Mouse (Mus musculus) thymus, adult 2 months (tissue): ENCODE results near the gene Btbd35f29. TPM values are rescaled to one million over a fixed set of nuclear protein-coding genes. Genes with fewer than 3 reads are reported as not detected.
"Not testable (repeated sequence)": the region's sequence is repeated elsewhere in the genome, so short reads cannot be mapped to it uniquely, and the experiment has no call there.

ENCODE experiments used
- DNase-seq: peaks from one replicate; pipeline ENCODE4 v3.0.0; 2021
- H3K27ac ChIP-seq: fragments of 200-500 bp; 2 replicates; pipeline ENCODE4 v1.5.1; 2012; ENCODE audit warnings: low read length, control low read depth; ENCODE audit not compliant: control insufficient read depth, insufficient read depth
- H3K27me3 ChIP-seq: fragments of 200-500 bp; 2 replicates; pipeline ENCODE4 v1.6.1; 2012; ENCODE audit warnings: mild to moderate bottlenecking, low read length, moderate library complexity, mixed read lengths; ENCODE audit not compliant: control insufficient read depth, insufficient read depth
- H3K36me3 ChIP-seq: fragments of 200-500 bp; 2 replicates; pipeline ENCODE4 v1.6.1; 2012; ENCODE audit warnings: mild to moderate bottlenecking, low read length, moderate library complexity; ENCODE audit not compliant: control insufficient read depth, insufficient read depth
- H3K4me1 ChIP-seq: fragments of 200-500 bp; replicated peaks from 2 replicates; pipeline ENCODE4 v1.6.1; 2012; ENCODE audit warnings: low read length; ENCODE audit not compliant: control insufficient read depth, insufficient read depth
- H3K4me3 ChIP-seq: fragments of 200-500 bp; 2 replicates; pipeline ENCODE4 v1.5.1; 2012; ENCODE audit warnings: mild to moderate bottlenecking, low read length, control low read depth, moderate library complexity; ENCODE audit not compliant: control insufficient read depth, insufficient read depth
- WGBS: fragments of 180-500 bp; shearing (Covaris S2); methylation state at CpG from one replicate; pipeline ENCODE4 v1.1.7; 2018; 5-methylcytosine and 5-hydroxymethylcytosine counted together
- polyA plus RNA-seq: library from polyadenylated mRNA; depleted of rRNA; stranded (reverse); fragments of >200 nt; gene quantifications from 2 replicates; pipeline ENCODE4 v1.2.3, GENCODE M21; 2012; rRNA removed

The Btbd35f29 gene
- polyA plus RNA-seq: not detected in 2 replicates

GRCm38 (mm10) chrX:31117374-31117773 is at the start of gene Btbd35f29:
Gene Btbd35f29, plus strand, starts transcription at chrX:31117674.
- not testable (repeated sequence) for H3K27ac ChIP-seq, H3K4me3 ChIP-seq, H3K4me1 ChIP-seq, DNase-seq, H3K36me3 ChIP-seq, H3K27me3 ChIP-seq
- no CpG with 5 or more reads among the region's 4 CpGs for WGBS

GRCm38 (mm10) chrX:31141416-31141815 is 23.9 kb downstream of the Btbd35f29 start:
- not testable (repeated sequence) for DNase-seq, H3K36me3 ChIP-seq, H3K4me1 ChIP-seq, H3K27me3 ChIP-seq, H3K27ac ChIP-seq, H3K4me3 ChIP-seq
- WGBS: 82% methylated on average over 2 of the region's 2 CpGs

GRCm38 (mm10) chrX:31145144-31145543 is 27.7 kb downstream of the Btbd35f29 start:
- not testable (repeated sequence) for H3K4me1 ChIP-seq, H3K27me3 ChIP-seq, H3K36me3 ChIP-seq, DNase-seq, H3K4me3 ChIP-seq, H3K27ac ChIP-seq

- H3K27ac ChIP-seq, H3K27me3 ChIP-seq, H3K36me3 ChIP-seq, H3K4me1 ChIP-seq, DNase-seq, H3K4me3 ChIP-seq: not testable (repeated sequence)
- WGBS: 82% methylated on average over 1 of the region's 1 CpGs
Observed at GRCm38 (mm10) chrX:31145835-31146234, 28.4 kb downstream of the Btbd35f29 start.

GRCm38 (mm10) chrX:31158534-31159085 is 41.1 kb downstream of the Btbd35f29 start:
- not testable (repeated sequence) for H3K4me1 ChIP-seq, H3K4me3 ChIP-seq, H3K36me3 ChIP-seq, DNase-seq, H3K27ac ChIP-seq, H3K27me3 ChIP-seq
- 89% methylated on average over 2 of the region's 2 CpGs for WGBS

- H3K4me1 ChIP-seq, DNase-seq, H3K36me3 ChIP-seq, H3K4me3 ChIP-seq, H3K27me3 ChIP-seq, H3K27ac ChIP-seq: not testable (repeated sequence)
- WGBS: 70% methylated on average over 2 of the region's 2 CpGs
Observed at GRCm38 (mm10) chrX:31159450-31160322, 42.2 kb downstream of the Btbd35f29 start.

- DNase-seq, H3K36me3 ChIP-seq, H3K27me3 ChIP-seq, H3K27ac ChIP-seq, H3K4me3 ChIP-seq, H3K4me1 ChIP-seq: not testable (repeated sequence)
- WGBS: 91% methylated on average over 4 of the region's 4 CpGs
Observed at GRCm38 (mm10) chrX:31160554-31160953, 43.1 kb downstream of the Btbd35f29 start.

GRCm38 (mm10) chrX:31162638-31163037 is 45.2 kb downstream of the Btbd35f29 start:
- H3K36me3 ChIP-seq, DNase-seq: not testable (repeated sequence)
- WGBS: 83% methylated on average over 3 of the region's 3 CpGs

GRCm38 (mm10) chrX:31165193-31165592 is 47.7 kb downstream of the Btbd35f29 start:
- not testable (repeated sequence) for H3K36me3 ChIP-seq, H3K27me3 ChIP-seq, DNase-seq, H3K4me3 ChIP-seq, H3K27ac ChIP-seq, H3K4me1 ChIP-seq
- over 99% methylated on average over 3 of the region's 3 CpGs for WGBS

More at GRCm38 (mm10) chrX:31162638-31163037, 45.2 kb downstream of the Btbd35f29 start:
- not testable (repeated sequence) for H3K27me3 ChIP-seq, H3K4me1 ChIP-seq, H3K4me3 ChIP-seq, H3K27ac ChIP-seq
